Mouse (Mus musculus) heart, adult 2 months (tissue): ENCODE data around the gene Myog.

Experiments used
- CTCF ChIP-seq: fragments of 200-600 bp; IDR thresholded peaks from 2 replicates; pipeline ENCODE4 v1.8.1; 2022; ENCODE audit warnings: antibody characterized with exemption, mild to moderate bottlenecking, moderate library complexity
- EP300 ChIP-seq: fragments of 200-500 bp; IDR thresholded peaks from 2 replicates; pipeline ENCODE4 v1.6.1; 2011; ENCODE audit warnings: low read depth, low read length, control low read depth; ENCODE audit not compliant: insufficient read depth
- POLR2A ChIP-seq: fragments of 200-500 bp; IDR thresholded peaks from 2 replicates; pipeline ENCODE4 v1.6.1; 2011; ENCODE audit warnings: mild to moderate bottlenecking, low read depth, low read length, control low read depth; ENCODE audit not compliant: insufficient read depth

GRCm38 (mm10) chr1:134331879-134332635 is 42.3 kb downstream of the Myog start:
- TF ChIP-seq CTCF (no peak; the same call in 1 of the 2 replicates), POLR2A (no peak), EP300 (0 out of 2 replicates have a peak, but pooled peaks have one; percentile 60)
